Comparison of ENCODE assay signal across 11 mouse cellular contexts in the genomic region with DNA sequence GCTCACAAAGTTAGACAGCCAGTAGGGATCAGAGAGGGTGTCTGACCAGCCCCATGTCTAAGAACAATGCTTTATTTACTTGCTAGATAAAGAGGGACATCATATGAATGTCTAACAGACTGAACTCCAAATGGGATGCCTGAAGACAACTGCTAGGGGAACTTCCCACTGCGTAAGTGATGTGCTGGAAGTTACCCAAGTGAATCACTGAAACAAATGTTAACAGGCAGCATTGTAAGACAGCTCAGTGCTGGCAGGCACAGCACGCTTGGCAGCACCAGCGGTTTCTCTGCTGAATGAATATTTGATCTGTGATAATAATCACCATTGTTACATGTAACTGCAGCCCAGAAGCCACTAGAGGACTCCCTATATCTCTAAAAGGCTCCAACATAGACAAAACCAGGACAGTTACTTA. TPM values are rescaled to one million over a fixed set of nuclear protein-coding genes. Genes with fewer than 3 reads are reported as not detected.
DNase-seq lines count a peak whose midpoint lies in the region; ATAC-seq and TF ChIP-seq lines count a peak whose summit lies in the region.
"Had no signal": no experiment of that assay in that cellular context is flagged by ENCODE, and none has a peak within 500 bp of the region (broad histone marks: within the 10 kb centered on the region; RNA-seq: fewer than 3 reads in every experiment).

No protein-coding gene starts in this region.

- H3K79me2 ChIP-seq in heart, adult 2 months (replicated peaks; ENCODE audit: control insufficient read depth, insufficient read depth, low read length) = no peaks in the 10 kb centered on the region

- peak; percentile 52 for TF ChIP-seq CTCF in heart, adult 2 months (IDR thresholded peaks at IDR 0.05)
- TF ChIP-seq CTCF in Patski (IDR thresholded peaks at IDR 0.05) = peak; percentile 64

- no peak overlapping the region for H3K27ac ChIP-seq in heart, adult 2 months
- no peak overlapping the region for H3K27ac ChIP-seq in heart, embryonic 11.5 days (ENCODE audit: low read depth, low read length)
- no peak overlapping the region for H3K27ac ChIP-seq in midbrain, embryonic 16.5 days (ENCODE audit: low read length)
- H3K27ac ChIP-seq: liver, embryonic 14.5 days had no signal

- H3K4me1 ChIP-seq in heart, adult 2 months (ENCODE audit: control insufficient read depth, insufficient read depth, low read length) = no peaks in the 10 kb centered on the region
- H3K4me1 ChIP-seq in heart, embryonic 11.5 days (ENCODE audit: control insufficient read depth, insufficient read depth, low read length) = no peaks in the 10 kb centered on the region
- no peaks in the 10 kb centered on the region for H3K4me1 ChIP-seq in midbrain, embryonic 16.5 days (ENCODE audit: control insufficient read depth, insufficient read depth, low read length)

- intact Hi-C loops in heart, adult 2 months (cut with DNase I) = loop anchor here (1.0 kb wide), 1 partner anchor 104 kb away; no protein-coding TSS in a partner anchor

- peak in 1 of 2 experiments; percentile 26 for DNase-seq in heart, adult 2 months
- peak; percentile 13 for DNase-seq in Patski (ENCODE audit: low read depth, low spot score)
- peak; percentile 57 for DNase-seq in fibroblast of lung, adult 2 months (ENCODE audit: low read depth)
- peak; percentile 73 to 75 for DNase-seq in layer of hippocampus, adult 8-10 months (ENCODE audit: low spot score in 2 of 2)

- ATAC-seq in heart, embryonic 11.5 days (replicated peaks; ENCODE audit: insufficient number of reproducible peaks, low FRiP score, low TSS enrichment) = no peak
- ATAC-seq in Patski = peak; percentile 85
- ATAC-seq in midbrain, embryonic 16.5 days = peak; percentile 80
- no peak for ATAC-seq in erythroblast, adult 5-6 weeks (replicated peaks; ENCODE audit: low FRiP score, poor library complexity, severe bottlenecking)
- ATAC-seq in monocyte, adult 5-6 weeks (replicated peaks; ENCODE audit: insufficient number of reproducible peaks, low FRiP score, low TSS enrichment, poor library complexity, severe bottlenecking) = no peak

- no peak overlapping the region for H3K4me3 ChIP-seq in heart, adult 2 months
- H3K4me3 ChIP-seq in heart, embryonic 11.5 days (ENCODE audit: low read depth, low read length) = no peak overlapping the region
- no peak overlapping the region for H3K4me3 ChIP-seq in midbrain, embryonic 16.5 days (ENCODE audit: low read depth, low read length)
- H3K4me3 ChIP-seq: erythroblast, embryonic 14.5 days had no signal

- H3K9me3 ChIP-seq in heart, embryonic 11.5 days (replicated peaks; ENCODE audit: control insufficient read depth, low read length) = no peaks in the 10 kb centered on the region
- H3K9me3 ChIP-seq in midbrain, embryonic 16.5 days (replicated peaks; ENCODE audit: control insufficient read depth, low read length, poor library complexity, severe bottlenecking) = no peaks in the 10 kb centered on the region

- POLR2A ChIA-PET in Patski (lab: Charles Lee) = no interaction called here

- H3K4me2 ChIP-seq in heart, embryonic 11.5 days = no peak overlapping the region
- H3K4me2 ChIP-seq in midbrain, embryonic 16.5 days (ENCODE audit: low read length) = no peak overlapping the region

- H3K9ac ChIP-seq in heart, adult 2 months (ENCODE audit: low read depth, low read length) = no peak overlapping the region
- H3K9ac ChIP-seq in heart, embryonic 11.5 days (ENCODE audit: low read depth, low read length) = no peak overlapping the region
- no peak overlapping the region for H3K9ac ChIP-seq in midbrain, embryonic 16.5 days (ENCODE audit: low read depth, low read length)
- H3K9ac ChIP-seq: liver, embryonic 14.5 days had no signal

- H3K36me3 ChIP-seq in heart, adult 2 months (ENCODE audit: control insufficient read depth, insufficient read depth, low read length) = no peaks in the 10 kb centered on the region
- no peaks in the 10 kb centered on the region for H3K36me3 ChIP-seq in heart, embryonic 11.5 days (ENCODE audit: control insufficient read depth, insufficient read depth, low read length)
- H3K36me3 ChIP-seq in midbrain, embryonic 16.5 days (ENCODE audit: control insufficient read depth, insufficient read depth, low read length) = no peaks in the 10 kb centered on the region

- TF ChIP-seq POLR2A in heart, adult 2 months (IDR thresholded peaks at IDR 0.05; ENCODE audit: insufficient read depth, low read depth, low read length) = no peak

- in situ Hi-C loops in Patski (cut with MboI; ENCODE audit: low pct_unique_long_range_greater_than_20kb) = no loop called here

- TF ChIP-seq EP300 in heart, adult 2 months (IDR thresholded peaks at IDR 0.05; ENCODE audit: insufficient read depth, low read depth, low read length) = no peak

- CTCF ChIA-PET in Patski (lab: Charles Lee) = interaction anchor here (0.7 to 1.0 kb wide), 5 partner anchors 10 to 137 kb away, joined by 3 read pairs; no protein-coding TSS in a partner anchor

- no peaks in the 10 kb centered on the region for H3K27me3 ChIP-seq in heart, adult 2 months (ENCODE audit: control insufficient read depth, insufficient read depth, low read length)
- no peaks in the 10 kb centered on the region for H3K27me3 ChIP-seq in heart, embryonic 11.5 days (ENCODE audit: control insufficient read depth, insufficient read depth, low read length)
- no peaks in the 10 kb centered on the region for H3K27me3 ChIP-seq in Patski
- H3K27me3 ChIP-seq in midbrain, embryonic 16.5 days (ENCODE audit: control insufficient read depth, insufficient read depth, low read depth, low read length) = no peaks in the 10 kb centered on the region

- 30% methylated on average over 3 of the region's 3 CpGs for WGBS in heart, adult 2 months
- WGBS in heart, embryonic 11.5 days (ENCODE audit: insufficient replicate concordance) = 82% methylated on average over 3 of the region's 3 CpGs
- WGBS in midbrain, embryonic 16.5 days = 37% methylated on average over 3 of the region's 3 CpGs

RNA-seq across cellular contexts. Expression of a gene that starts 58.4 kb away (rescaled TPM):
- total RNA-seq in heart, adult 2 months (2021) = 1 to 10 TPM; 5.6 to 7.4 TPM
- polyA plus RNA-seq in heart, adult 2 months (2012; rRNA removed) = 5.1 TPM in 2 replicates
- polyA plus RNA-seq in heart, embryonic 11.5 days (2014; fragmentation: Nextera tagmentation; extraction: Ambion mirVana) = 17.1 and 19.3 TPM in 2 replicates
- 2.7 TPM for polyA plus RNA-seq in Patski (2021)
- total RNA-seq in layer of hippocampus, adult 8-10 months (2022) = 10 to 100 TPM; 29.8 to 32.1 (median 31.4) TPM
- 53.6 and 62.1 TPM in 2 replicates for polyA plus RNA-seq in midbrain, embryonic 16.5 days (2015; fragmentation: Nextera tagmentation; extraction: Ambion mirVana)
- not detected in 2 replicates for total RNA-seq in erythroblast, adult 5-6 weeks (2015; ENCODE audit: low replicate concordance)
- total RNA-seq in erythroblast, adult 5-6 weeks (2017; ENCODE audit: low replicate concordance) = not detected in 2 replicates
- total RNA-seq in monocyte, adult 5-6 weeks (2017) = not detected in 3 replicates
- total RNA-seq: MEL had no signal
- polyA plus RNA-seq: erythroblast, embryonic 14.5 days had no signal

Comparison
In these comparisons a context has a peak if more than half of its experiments do, and no peak if none do; other contexts are left out.
1. ATAC-seq: peak in Patski (single experiment) and midbrain, embryonic 16.5 days (single experiment); none in heart, embryonic 11.5 days (single experiment), erythroblast, adult 5-6 weeks (single experiment) and monocyte, adult 5-6 weeks (single experiment).